Mouse (Mus musculus) forebrain, embryonic 11.5 days (tissue): ENCODE measurements around the gene Ufsp1. TPM values are rescaled to one million over a fixed set of nuclear protein-coding genes. Genes with fewer than 3 reads are reported as not detected.
A peak's percentile ranks its signal among the peaks of the same experiment; 100 is the strongest.
"Not testable (repeated sequence)": the region's sequence is repeated elsewhere in the genome, so short reads cannot be mapped to it uniquely, and the experiment has no call there.

Experiments used
- ATAC-seq: fragments of 200-750 bp; cut with Nextera tagmentation; replicated peaks from 2 replicates; pipeline ENCODE4 v1.8.0; 2017; ENCODE audit warnings: moderate TSS enrichment; ENCODE audit not compliant: low FRiP score
- DNase-seq: peaks from one replicate; pipeline ENCODE4 v3.0.0-alpha.2; 2017; ENCODE audit warnings: low spot score
- H3K27ac ChIP-seq: fragments of 300-500 bp; sonication (generic); 2 replicates; pipeline ENCODE4 v1.5.1; 2014; ENCODE audit warnings: low read depth, low read length
- H3K27me3 ChIP-seq: fragments of 300-500 bp; sonication (generic); 2 replicates; pipeline ENCODE4 v1.6.1; 2014; ENCODE audit warnings: mild to moderate bottlenecking, low read length, mixed read lengths; ENCODE audit not compliant: control insufficient read depth, insufficient read depth
- H3K36me3 ChIP-seq: fragments of 300-500 bp; sonication (generic); 2 replicates; pipeline ENCODE4 v1.6.1; 2014; ENCODE audit warnings: mild to moderate bottlenecking, low read length, moderate library complexity, mixed read lengths; ENCODE audit not compliant: control insufficient read depth, insufficient read depth
- H3K4me1 ChIP-seq: fragments of 300-500 bp; sonication (generic); replicated peaks from 2 replicates; pipeline ENCODE4 v1.6.1; 2014; ENCODE audit warnings: low read length, mixed read lengths; ENCODE audit not compliant: control insufficient read depth, insufficient read depth
- H3K4me2 ChIP-seq: fragments of 300-500 bp; sonication (generic); 2 replicates; pipeline ENCODE4 v1.6.1; 2014; ENCODE audit warnings: low read depth, mild to moderate bottlenecking, low read length, moderate library complexity, mixed read lengths; ENCODE audit not compliant: severe bottlenecking
- H3K4me3 ChIP-seq: fragments of 300-500 bp; sonication (generic); 2 replicates; pipeline ENCODE4 v1.5.1; 2014; ENCODE audit warnings: low read depth, low read length
- H3K9ac ChIP-seq: fragments of 300-500 bp; sonication (generic); 2 replicates; pipeline ENCODE4 v1.6.1; 2014; ENCODE audit warnings: low read length
- H3K9me3 ChIP-seq: fragments of 300-500 bp; sonication (generic); 2 replicates; pipeline ENCODE4 v1.6.1; 2016; ENCODE audit warnings: low read length, mixed read lengths; ENCODE audit not compliant: control insufficient read depth
- WGBS: fragments of 180-500 bp; shearing (Covaris S2); extraction: QIAGEN DNeasy Blood & Tissue Kit; methylation state at CpG from one replicate; pipeline ENCODE4 v1.1.7; 2014; 5-methylcytosine and 5-hydroxymethylcytosine counted together
- polyA plus RNA-seq: library from polyadenylated mRNA; unstranded; fragments of >200 nt; fragmentation: Nextera tagmentation; extraction: Ambion mirVana; gene quantifications from 2 replicates; pipeline ENCODE4 v1.2.1, GENCODE M21; 2014

Ufsp1 gene
- polyA plus RNA-seq, result 6.8 and 8.0 TPM in 2 replicates

GRCm38 (mm10) chr5:137293839-137294743, at the start of gene Ufsp1:
Gene Ufsp1 (plus strand): TSS chr5:137294629.
- peak; percentile 97 for DNase-seq
- peaks cover 6% of the 10 kb centered on the region; the same call in 1 of the 2 replicates for H3K4me1 ChIP-seq
- H3K9ac ChIP-seq, result peak within 1 kb of the TSS; percentile 77
- peaks cover 26% of the 10 kb centered on the region for H3K36me3 ChIP-seq
- H3K27me3 ChIP-seq, result peaks cover 20% of the 10 kb centered on the region
- ATAC-seq, result peak; percentile 95
- under 1% methylated on average over 52 of the region's 52 CpGs for WGBS
- peak within 1 kb of the TSS; percentile 82 for H3K27ac ChIP-seq
- H3K9me3 ChIP-seq, result no peaks in the 10 kb centered on the region
- H3K4me2 ChIP-seq, result peak within 1 kb of the TSS; percentile 98
- peak within 1 kb of the TSS; percentile 54 for H3K4me3 ChIP-seq

GRCm38 (mm10) chr5:137263897-137264720, 30.3 kb upstream of the Ufsp1 start:
- H3K4me3 ChIP-seq, result no peak overlapping the region
- 92% methylated on average over 14 of the region's 14 CpGs for WGBS
- H3K27ac ChIP-seq, result no peak overlapping the region
- ATAC-seq (no peak), DNase-seq (no peak)
- H3K4me1 ChIP-seq, result no peaks in the 10 kb centered on the region
- no peak overlapping the region for H3K9ac ChIP-seq
- no peaks in the 10 kb centered on the region for H3K9me3 ChIP-seq
- no peaks in the 10 kb centered on the region for H3K27me3 ChIP-seq
- H3K36me3 ChIP-seq, result no peaks in the 10 kb centered on the region
- H3K4me2 ChIP-seq, result no peak overlapping the region

- H3K36me3 ChIP-seq, result no peaks in the 10 kb centered on the region
- no peak overlapping the region for H3K4me3 ChIP-seq
- no peaks in the 10 kb centered on the region for H3K9me3 ChIP-seq
- ATAC-seq (no peak), DNase-seq (no peak)
- no peaks in the 10 kb centered on the region for H3K27me3 ChIP-seq
- H3K4me1 ChIP-seq, result no peaks in the 10 kb centered on the region
- H3K9ac ChIP-seq, result no peak overlapping the region
- 90% methylated on average over 11 of the region's 11 CpGs for WGBS
- no peak overlapping the region for H3K4me2 ChIP-seq
- H3K27ac ChIP-seq, result no peak overlapping the region
These were observed 29.6 kb upstream of the Ufsp1 start for GRCm38 (mm10) chr5:137264787-137265186.

GRCm38 (mm10) chr5:137268131-137268910, 26.1 kb upstream of the Ufsp1 start:
- Histone ChIP-seq H3K27ac (no peak overlapping the region), H3K4me2 (no peak overlapping the region), H3K9ac (peak overlapping the region; percentile 12; the same call in 1 of the 2 replicates), H3K4me3 (no peak overlapping the region), H3K36me3 (no peaks in the 10 kb centered on the region), H3K4me1 (no peaks in the 10 kb centered on the region), H3K27me3 (no peaks in the 10 kb centered on the region), H3K9me3 (no peaks in the 10 kb centered on the region; the same call in 1 of the 2 replicates)
- 42% methylated on average over 18 of the region's 18 CpGs for WGBS
- DNase-seq (no peak), ATAC-seq (no peak)

GRCm38 (mm10) chr5:137277360-137278342, 16.8 kb upstream of the Ufsp1 start:
- ATAC-seq, result no peak
- WGBS, result 59% methylated on average over 18 of the region's 18 CpGs

GRCm38 (mm10) chr5:137284411-137284810, 10.0 kb upstream of the Ufsp1 start:
- not testable (repeated sequence) for H3K27ac ChIP-seq, DNase-seq, H3K36me3 ChIP-seq, H3K4me2 ChIP-seq, H3K9me3 ChIP-seq, H3K9ac ChIP-seq, H3K4me3 ChIP-seq, ATAC-seq
- peaks cover 13% of the 10 kb centered on the region for H3K4me1 ChIP-seq
- 82% methylated on average over 5 of the region's 6 CpGs for WGBS
- H3K27me3 ChIP-seq, result peaks cover 20% of the 10 kb centered on the region

More at GRCm38 (mm10) chr5:137277360-137278342, 16.8 kb upstream of the Ufsp1 start:
- Histone ChIP-seq H3K27ac (no peak overlapping the region), H3K9me3 (no peaks in the 10 kb centered on the region; the same call in 1 of the 2 replicates), H3K9ac (no peak overlapping the region), H3K36me3 (no peaks in the 10 kb centered on the region), H3K4me1 (no peaks in the 10 kb centered on the region), H3K4me2 (no peak overlapping the region), H3K4me3 (no peak overlapping the region), H3K27me3 (no peaks in the 10 kb centered on the region)
- DNase-seq, result no peak

- DNase-seq (no peak), ATAC-seq (no peak)
- Histone ChIP-seq H3K4me3 (no peak overlapping the region), H3K27me3 (peaks cover 26% of the 10 kb centered on the region), H3K36me3 (no peaks in the 10 kb centered on the region), H3K9me3 (no peaks in the 10 kb centered on the region), H3K4me1 (peaks cover 13% of the 10 kb centered on the region), H3K27ac (no peak overlapping the region), H3K9ac (no peak overlapping the region), H3K4me2 (no peak overlapping the region)
- 67% methylated on average over 5 of the region's 5 CpGs for WGBS
These were observed 9.4 kb upstream of the Ufsp1 start for GRCm38 (mm10) chr5:137285045-137285444.
